Mouse (Mus musculus): Measurements from ENCODE around the gene Cdk2.

- no peak for TF ChIP-seq POLR2A (IDR thresholded peaks at IDR 0.05; ENCODE audit: insufficient read depth, low read depth, low read length)
- TF ChIP-seq CTCF (IDR thresholded peaks at IDR 0.05; ENCODE audit: insufficient read depth, low read depth, low read length): no peak
These were observed 42.4 kb downstream of the Cdk2 start for GRCm38 (mm10) chr10:128662465-128662864.
